Mouse (Mus musculus): ENCODE data around the gene Atp8b5. TPM values are rescaled to one million over a fixed set of nuclear protein-coding genes. Genes with fewer than 3 reads are reported as not detected.
A peak's percentile ranks its signal among the peaks of the same experiment; 100 is the strongest.

Gene Atp8b5
- polyA plus RNA-seq, 1 experiment from 2014 or later: 0.29 TPM

- Histone ChIP-seq H3K27me3 (no peaks in the 10 kb centered on the region), H3K36me3 (no peaks in the 10 kb centered on the region), H3K4me3 (no peak overlapping the region), H3K9ac (no peak overlapping the region; the same call in 1 of the 2 replicates), H3K9me3 (no peaks in the 10 kb centered on the region), H3K4me1 (peaks cover 53% of the 10 kb centered on the region), H3K27ac (peak overlapping the region; percentile 81), H3K4me2 (peak overlapping the region; percentile 8; the same call in 1 of the 2 replicates)
- ATAC-seq (ENCODE audit: borderline replicate concordance, extremely low read depth, low FRiP score, low TSS enrichment): no peak
- WGBS: 22% methylated on average over 10 of the region's 10 CpGs
Measured at GRCm38 (mm10) chr4:43400976-43401375, 134.0 kb downstream of the Atp8b5 start.

GRCm38 (mm10) chr4:43401486-43401885 is 134.5 kb downstream of the Atp8b5 start:
- ATAC-seq (ENCODE audit: borderline replicate concordance, extremely low read depth, low FRiP score, low TSS enrichment): no peak
- peaks cover 55% of the 10 kb centered on the region for H3K4me1 ChIP-seq
- H3K9ac ChIP-seq: no peak overlapping the region
- H3K27ac ChIP-seq: peak overlapping the region; percentile 81
- H3K4me2 ChIP-seq: peak overlapping the region; percentile 8; the same call in 1 of the 2 replicates
- no peak overlapping the region for H3K4me3 ChIP-seq
- WGBS: 74% methylated on average over 10 of the region's 10 CpGs
- H3K27me3 ChIP-seq: no peaks in the 10 kb centered on the region
- H3K9me3 ChIP-seq: no peaks in the 10 kb centered on the region
- no peaks in the 10 kb centered on the region for H3K36me3 ChIP-seq

- Histone ChIP-seq H3K9ac (no peak overlapping the region), H3K4me2 (no peak overlapping the region), H3K27me3 (no peaks in the 10 kb centered on the region), H3K4me1 (peaks cover 55% of the 10 kb centered on the region), H3K27ac (no peak overlapping the region), H3K4me3 (no peak overlapping the region), H3K36me3 (no peaks in the 10 kb centered on the region), H3K9me3 (no peaks in the 10 kb centered on the region)
- 54% methylated on average over 9 of the region's 9 CpGs for WGBS
- no peak for ATAC-seq (ENCODE audit: borderline replicate concordance, extremely low read depth, low FRiP score, low TSS enrichment)
Measured at GRCm38 (mm10) chr4:43402212-43402611, 135.3 kb downstream of the Atp8b5 start.

GRCm38 (mm10) chr4:43404697-43405096 is 137.7 kb downstream of the Atp8b5 start:
- H3K9ac ChIP-seq: no peak overlapping the region
- peaks cover 42% of the 10 kb centered on the region for H3K4me1 ChIP-seq
- H3K9me3 ChIP-seq: no peaks in the 10 kb centered on the region
- H3K4me2 ChIP-seq: no peak overlapping the region
- H3K27me3 ChIP-seq: no peaks in the 10 kb centered on the region
- ATAC-seq (ENCODE audit: borderline replicate concordance, extremely low read depth, low FRiP score, low TSS enrichment): no peak
- no peak overlapping the region for H3K27ac ChIP-seq
- 85% methylated on average over 10 of the region's 10 CpGs for WGBS
- H3K36me3 ChIP-seq: no peaks in the 10 kb centered on the region
- H3K4me3 ChIP-seq: no peak overlapping the region

- Histone ChIP-seq H3K27ac (peak overlapping the region; percentile 91), H3K4me3 (peak overlapping the region; percentile 46), H3K4me2 (peak overlapping the region; percentile 67), H3K4me1 (peaks cover 25% of the 10 kb centered on the region), H3K9me3 (no peaks in the 10 kb centered on the region), H3K27me3 (no peaks in the 10 kb centered on the region), H3K36me3 (no peaks in the 10 kb centered on the region), H3K9ac (peak overlapping the region; percentile 48)
- peak; percentile 96 for ATAC-seq (ENCODE audit: borderline replicate concordance, extremely low read depth, low FRiP score, low TSS enrichment)
- 2% methylated on average over 28 of the region's 28 CpGs for WGBS
Measured at GRCm38 (mm10) chr4:43406162-43406971, 139.4 kb downstream of the Atp8b5 start.

GRCm38 (mm10) chr4:43407071-43407920 is 140.3 kb downstream of the Atp8b5 start:
- H3K9me3 ChIP-seq: no peaks in the 10 kb centered on the region
- WGBS: 70% methylated on average over 12 of the region's 12 CpGs

GRCm38 (mm10) chr4:43414761-43415160 is 147.8 kb downstream of the Atp8b5 start:
- no peak overlapping the region for H3K9ac ChIP-seq
- H3K4me3 ChIP-seq: no peak overlapping the region
- no peak for ATAC-seq (ENCODE audit: borderline replicate concordance, extremely low read depth, low FRiP score, low TSS enrichment)
- H3K27ac ChIP-seq: no peak overlapping the region
- 87% methylated on average over 14 of the region's 14 CpGs for WGBS
- peaks cover 20% of the 10 kb centered on the region for H3K36me3 ChIP-seq
- no peaks in the 10 kb centered on the region for H3K27me3 ChIP-seq
- H3K9me3 ChIP-seq: no peaks in the 10 kb centered on the region
- H3K4me1 ChIP-seq: peaks cover 21% of the 10 kb centered on the region
- H3K4me2 ChIP-seq: no peak overlapping the region

More at GRCm38 (mm10) chr4:43407071-43407920, 140.3 kb downstream of the Atp8b5 start:
- no peak overlapping the region; the same call in 1 of the 2 replicates for H3K9ac ChIP-seq
- H3K4me2 ChIP-seq: peak overlapping the region; percentile 67
- H3K36me3 ChIP-seq: no peaks in the 10 kb centered on the region
- peak overlapping the region; percentile 46 for H3K4me3 ChIP-seq
- ATAC-seq (ENCODE audit: borderline replicate concordance, extremely low read depth, low FRiP score, low TSS enrichment): no peak
- H3K27me3 ChIP-seq: no peaks in the 10 kb centered on the region
- peaks cover 20% of the 10 kb centered on the region for H3K4me1 ChIP-seq
- H3K27ac ChIP-seq: peak overlapping the region; percentile 91

GRCm38 (mm10) chr4:43415221-43416070 is 148.5 kb downstream of the Atp8b5 start:
- no peaks in the 10 kb centered on the region for H3K27me3 ChIP-seq
- H3K9me3 ChIP-seq: no peaks in the 10 kb centered on the region
- peaks cover 26% of the 10 kb centered on the region for H3K4me1 ChIP-seq
- ATAC-seq (ENCODE audit: borderline replicate concordance, extremely low read depth, low FRiP score, low TSS enrichment): no peak
- no peak overlapping the region for H3K9ac ChIP-seq
- peaks cover 20% of the 10 kb centered on the region for H3K36me3 ChIP-seq
- H3K4me3 ChIP-seq: no peak overlapping the region
- no peak overlapping the region for H3K27ac ChIP-seq
- WGBS: 88% methylated on average over 29 of the region's 29 CpGs
- no peak overlapping the region for H3K4me2 ChIP-seq

- no peak overlapping the region for H3K27ac ChIP-seq
- no peaks in the 10 kb centered on the region for H3K27me3 ChIP-seq
- H3K4me1 ChIP-seq: peaks cover 26% of the 10 kb centered on the region
- H3K4me2 ChIP-seq: no peak overlapping the region
- ATAC-seq (ENCODE audit: borderline replicate concordance, extremely low read depth, low FRiP score, low TSS enrichment): no peak
- H3K4me3 ChIP-seq: no peak overlapping the region
- WGBS: 96% methylated on average over 22 of the region's 22 CpGs
- H3K36me3 ChIP-seq: peaks cover 20% of the 10 kb centered on the region
- H3K9ac ChIP-seq: no peak overlapping the region
- H3K9me3 ChIP-seq: no peaks in the 10 kb centered on the region
Measured at GRCm38 (mm10) chr4:43416071-43416490, 149.1 kb downstream of the Atp8b5 start.

GRCm38 (mm10) chr4:43417269-43418062 is 150.5 kb downstream of the Atp8b5 start:
- Histone ChIP-seq H3K36me3 (peaks cover 32% of the 10 kb centered on the region), H3K9me3 (no peaks in the 10 kb centered on the region), H3K4me3 (no peak overlapping the region), H3K4me1 (peaks cover 26% of the 10 kb centered on the region), H3K27ac (peak overlapping the region; percentile 68), H3K4me2 (no peak overlapping the region), H3K9ac (no peak overlapping the region), H3K27me3 (no peaks in the 10 kb centered on the region)
- 49% methylated on average over 16 of the region's 16 CpGs for WGBS
- no peak for ATAC-seq (ENCODE audit: borderline replicate concordance, extremely low read depth, low FRiP score, low TSS enrichment)
